Mouse (Mus musculus) urinary bladder, adult 2 months (tissue): Measurements from ENCODE around the gene Ell2. TPM values are rescaled to one million over a fixed set of nuclear protein-coding genes. Genes with fewer than 3 reads are reported as not detected.

Source experiments
- DNase-seq: peaks from one replicate; pipeline ENCODE4 v3.0.0; 2022; ENCODE audit warnings: low spot score
- polyA plus RNA-seq: library from polyadenylated mRNA; depleted of rRNA; stranded (reverse); fragments of >200 nt; gene quantifications from 2 replicates; pipeline ENCODE4 v1.2.3, GENCODE M21; 2012; rRNA removed

The Ell2 gene
- polyA plus RNA-seq, 1 experiment, result 5.2 TPM

GRCm38 (mm10) chr13:75809957-75810356 is 103.4 kb downstream of the Ell2 start:
- no peak for DNase-seq

GRCm38 (mm10) chr13:75817183-75817582 is 110.6 kb downstream of the Ell2 start:
- no peak for DNase-seq

GRCm38 (mm10) chr13:75818486-75818885 is 111.9 kb downstream of the Ell2 start:
- DNase-seq, result no peak

- no peak for DNase-seq
Measured at GRCm38 (mm10) chr13:75818945-75819706, 112.6 kb downstream of the Ell2 start.

GRCm38 (mm10) chr13:75819898-75820297 is 113.3 kb downstream of the Ell2 start:
- no peak for DNase-seq

Other genes starting within 250 kb of the Ell2 start
- gene Glrx, start 133.1 kb downstream of the Ell2 start, polyA plus RNA-seq, result 64.4 and 65.9 TPM in 2 replicates
- gene Rhobtb3, start 237.2 kb downstream of the Ell2 start, polyA plus RNA-seq, result 10.1 and 11.6 TPM in 2 replicates